Mouse (Mus musculus) testis, adult 2 months (tissue): ENCODE results near the gene Herc2.

ENCODE experiments used
- CTCF ChIP-seq: fragments of 200-500 bp; IDR thresholded peaks from 2 replicates; pipeline ENCODE4 v1.5.1; 2012; ENCODE audit warnings: low read depth, mild to moderate bottlenecking, inconsistent platforms, low read length, moderate library complexity; ENCODE audit not compliant: control insufficient read depth, insufficient read depth, insufficient replicate concordance
- POLR2A ChIP-seq: fragments of 200-500 bp; IDR thresholded peaks from 2 replicates; pipeline ENCODE4 v1.6.1; 2012; ENCODE audit warnings: low read depth, mild to moderate bottlenecking, inconsistent platforms, low read length, moderate library complexity; ENCODE audit not compliant: control insufficient read depth

DNA sequence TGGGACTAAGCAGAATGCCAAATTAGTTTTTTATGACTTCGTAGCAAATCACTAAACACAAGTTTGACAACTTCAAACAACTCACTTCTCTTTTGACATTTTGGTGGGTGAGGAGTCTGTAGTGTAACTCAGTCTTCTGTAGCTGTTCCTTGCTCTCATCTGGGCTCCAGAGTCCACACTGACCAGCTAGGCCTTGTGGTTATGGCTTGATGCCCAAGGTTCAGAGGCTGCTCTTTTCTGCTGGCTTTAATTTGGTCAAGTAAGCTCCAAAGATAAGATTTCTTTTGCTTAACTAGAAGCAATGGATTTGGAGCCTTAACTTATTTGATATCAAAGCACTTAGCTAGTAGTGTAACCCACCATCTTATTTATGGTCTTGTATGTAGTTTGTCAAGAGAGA is 14.9 kb downstream of the Herc2 start:
- TF ChIP-seq POLR2A = no peak
- no peak for TF ChIP-seq CTCF
